Mouse (Mus musculus) testis, adult 2 months (tissue): ENCODE measurements at regions not wholly inside any gene's neighbourhood (a gene's known extent, or its start where the extent isn't known, plus 50 kb on each side); places are given as distances from the start of the nearest gene placed in this dataset.
A peak's percentile ranks its signal among the peaks of the same experiment; 100 is the strongest.

Source experiments
- H3K27ac ChIP-seq: fragments of 200-500 bp; 2 replicates; pipeline ENCODE4 v1.5.1; 2012; ENCODE audit warnings: low read depth, low read length; ENCODE audit not compliant: control insufficient read depth, insufficient read depth
- H3K27me3 ChIP-seq: fragments of 200-500 bp; 2 replicates; pipeline ENCODE4 v1.6.1; 2012; ENCODE audit warnings: mild to moderate bottlenecking, low read length, moderate library complexity; ENCODE audit not compliant: control insufficient read depth, insufficient read depth
- H3K36me3 ChIP-seq: fragments of 200-500 bp; 2 replicates; pipeline ENCODE4 v1.6.1; 2012; ENCODE audit warnings: mild to moderate bottlenecking, low read length; ENCODE audit not compliant: control insufficient read depth, insufficient read depth
- H3K4me1 ChIP-seq: fragments of 200-500 bp; 2 replicates; pipeline ENCODE4 v1.6.1; 2012; ENCODE audit warnings: low read length; ENCODE audit not compliant: control insufficient read depth, insufficient read depth
- H3K4me3 ChIP-seq: fragments of 200-500 bp; 2 replicates; pipeline ENCODE4 v1.5.1; 2012; ENCODE audit warnings: low read depth, mild to moderate bottlenecking, low read length, moderate library complexity, mixed read lengths; ENCODE audit not compliant: control insufficient read depth
- CTCF ChIP-seq: fragments of 200-500 bp; IDR thresholded peaks from 2 replicates; pipeline ENCODE4 v1.5.1; 2012; ENCODE audit warnings: low read depth, mild to moderate bottlenecking, inconsistent platforms, low read length, moderate library complexity; ENCODE audit not compliant: control insufficient read depth, insufficient read depth, insufficient replicate concordance
- POLR2A ChIP-seq: fragments of 200-500 bp; IDR thresholded peaks from 2 replicates; pipeline ENCODE4 v1.6.1; 2012; ENCODE audit warnings: low read depth, mild to moderate bottlenecking, inconsistent platforms, low read length, moderate library complexity; ENCODE audit not compliant: control insufficient read depth

- H3K36me3 ChIP-seq = no peaks in the 10 kb centered on the region
- H3K4me1 ChIP-seq = peaks cover 2% of the 10 kb centered on the region
- H3K27me3 ChIP-seq = no peaks in the 10 kb centered on the region
- no peak overlapping the region for H3K27ac ChIP-seq
- H3K4me3 ChIP-seq = no peak overlapping the region
- TF ChIP-seq CTCF (no peak), POLR2A (no peak)
These were observed 110.2 kb downstream of the Rybp start for GRCm38 (mm10) chr6:100176914-100177560.

GRCm38 (mm10) chr6:100170711-100171348, 116.5 kb downstream of the Rybp start:
- H3K4me1 ChIP-seq = no peaks in the 10 kb centered on the region; the same call in 1 of the 2 replicates
- TF ChIP-seq CTCF = no peak
- TF ChIP-seq POLR2A = no peak
- no peak overlapping the region for H3K27ac ChIP-seq
- H3K4me3 ChIP-seq = no peak overlapping the region
- H3K27me3 ChIP-seq = no peaks in the 10 kb centered on the region
- no peaks in the 10 kb centered on the region for H3K36me3 ChIP-seq

- Histone ChIP-seq H3K36me3 (no peaks in the 10 kb centered on the region), H3K4me3 (no peak overlapping the region), H3K27ac (no peak overlapping the region), H3K4me1 (no peaks in the 10 kb centered on the region; the same call in 1 of the 2 replicates), H3K27me3 (no peaks in the 10 kb centered on the region)
- TF ChIP-seq CTCF (no peak), POLR2A (no peak)
These were observed 120.0 kb downstream of the Rybp start for GRCm38 (mm10) chr6:100167321-100167720.

GRCm38 (mm10) chr6:100165746-100166145, 121.5 kb downstream of the Rybp start:
- H3K4me3 ChIP-seq = no peak overlapping the region
- no peaks in the 10 kb centered on the region; the same call in 1 of the 2 replicates for H3K4me1 ChIP-seq
- H3K27ac ChIP-seq = no peak overlapping the region
- no peak for TF ChIP-seq CTCF
- TF ChIP-seq POLR2A = no peak
- H3K36me3 ChIP-seq = no peaks in the 10 kb centered on the region
- no peaks in the 10 kb centered on the region for H3K27me3 ChIP-seq

GRCm38 (mm10) chr6:100164162-100164561, 123.1 kb downstream of the Rybp start:
- Histone ChIP-seq H3K4me3 (no peak overlapping the region), H3K27me3 (no peaks in the 10 kb centered on the region), H3K27ac (no peak overlapping the region), H3K36me3 (no peaks in the 10 kb centered on the region), H3K4me1 (no peaks in the 10 kb centered on the region; the same call in 1 of the 2 replicates)
- TF ChIP-seq CTCF = no peak
- TF ChIP-seq POLR2A = no peak

GRCm38 (mm10) chr6:100163814-100164130, 123.5 kb downstream of the Rybp start:
- TF ChIP-seq CTCF = no peak
- TF ChIP-seq POLR2A = no peak
- H3K36me3 ChIP-seq = no peaks in the 10 kb centered on the region
- H3K27ac ChIP-seq = no peak overlapping the region
- no peak overlapping the region for H3K4me3 ChIP-seq
- H3K4me1 ChIP-seq = no peaks in the 10 kb centered on the region; the same call in 1 of the 2 replicates
- H3K27me3 ChIP-seq = no peaks in the 10 kb centered on the region

GRCm38 (mm10) chr6:100162961-100163813, 124.1 kb downstream of the Rybp start:
- Histone ChIP-seq H3K4me3 (no peak overlapping the region), H3K36me3 (no peaks in the 10 kb centered on the region), H3K27me3 (no peaks in the 10 kb centered on the region), H3K4me1 (no peaks in the 10 kb centered on the region; the same call in 1 of the 2 replicates), H3K27ac (no peak overlapping the region)
- peak; percentile 23; the same call in 1 of the 2 replicates for TF ChIP-seq CTCF
- no peak for TF ChIP-seq POLR2A
